Mouse (Mus musculus) neural tube, embryonic 14.5 days (tissue): ENCODE data around the gene Slc25a40. TPM values are rescaled to one million over a fixed set of nuclear protein-coding genes. Genes with fewer than 3 reads are reported as not detected.

ENCODE experiments used
- ATAC-seq: fragments of 200-750 bp; cut with Nextera tagmentation; 2 replicates; pipeline ENCODE4 v1.8.0; 2017; ENCODE audit warnings: low read depth, mild to moderate bottlenecking, moderate TSS enrichment, moderate library complexity
- H3K27ac ChIP-seq: fragments of 300-500 bp; sonication (generic); 2 replicates; pipeline ENCODE4 v1.5.1; 2014; ENCODE audit warnings: low read depth, mild to moderate bottlenecking, control low read depth, low read length, moderate library complexity, mixed read lengths
- H3K27me3 ChIP-seq: fragments of 300-500 bp; sonication (generic); 2 replicates; pipeline ENCODE4 v1.6.1; 2014; ENCODE audit warnings: low read length; ENCODE audit not compliant: control insufficient read depth, insufficient read depth
- H3K36me3 ChIP-seq: fragments of 300-500 bp; sonication (generic); 2 replicates; pipeline ENCODE4 v1.6.1; 2014; ENCODE audit warnings: low read length, mixed read lengths; ENCODE audit not compliant: control insufficient read depth, insufficient read depth
- H3K4me1 ChIP-seq: fragments of 300-500 bp; sonication (generic); 2 replicates; pipeline ENCODE4 v1.6.1; 2014; ENCODE audit warnings: low read length; ENCODE audit not compliant: control insufficient read depth, insufficient read depth
- H3K4me2 ChIP-seq: fragments of 300-500 bp; sonication (generic); 2 replicates; pipeline ENCODE4 v1.6.1; 2014; ENCODE audit warnings: mild to moderate bottlenecking, low read depth, low read length, control low read depth
- H3K4me3 ChIP-seq: fragments of 300-500 bp; sonication (generic); 2 replicates; pipeline ENCODE4 v1.5.1; 2014; ENCODE audit warnings: low read depth, low read length, control low read depth, mixed read lengths
- H3K9ac ChIP-seq: fragments of 300-500 bp; sonication (generic); replicated peaks from 2 replicates; pipeline ENCODE4 v1.6.1; 2014; ENCODE audit warnings: low read depth, mild to moderate bottlenecking, control low read depth, low read length, mixed read lengths
- H3K9me3 ChIP-seq: fragments of 300-500 bp; sonication (generic); 2 replicates; pipeline ENCODE4 v1.6.1; 2016; ENCODE audit warnings: low read length; ENCODE audit not compliant: control insufficient read depth
- WGBS: fragments of 180-500 bp; shearing (Covaris S2); extraction: QIAGEN DNeasy Blood & Tissue Kit; methylation state at CpG from one replicate; pipeline ENCODE4 v1.1.7; 2014; 5-methylcytosine and 5-hydroxymethylcytosine counted together
- polyA plus RNA-seq: library from polyadenylated mRNA; unstranded; fragments of >200 nt; fragmentation: Nextera tagmentation; extraction: Ambion mirVana; gene quantifications from 2 replicates; pipeline ENCODE4 v1.2.1, GENCODE M21; 2014

Gene Slc25a40
- polyA plus RNA-seq, 1 experiment from 2014 or later: 11.1 TPM

DNA sequence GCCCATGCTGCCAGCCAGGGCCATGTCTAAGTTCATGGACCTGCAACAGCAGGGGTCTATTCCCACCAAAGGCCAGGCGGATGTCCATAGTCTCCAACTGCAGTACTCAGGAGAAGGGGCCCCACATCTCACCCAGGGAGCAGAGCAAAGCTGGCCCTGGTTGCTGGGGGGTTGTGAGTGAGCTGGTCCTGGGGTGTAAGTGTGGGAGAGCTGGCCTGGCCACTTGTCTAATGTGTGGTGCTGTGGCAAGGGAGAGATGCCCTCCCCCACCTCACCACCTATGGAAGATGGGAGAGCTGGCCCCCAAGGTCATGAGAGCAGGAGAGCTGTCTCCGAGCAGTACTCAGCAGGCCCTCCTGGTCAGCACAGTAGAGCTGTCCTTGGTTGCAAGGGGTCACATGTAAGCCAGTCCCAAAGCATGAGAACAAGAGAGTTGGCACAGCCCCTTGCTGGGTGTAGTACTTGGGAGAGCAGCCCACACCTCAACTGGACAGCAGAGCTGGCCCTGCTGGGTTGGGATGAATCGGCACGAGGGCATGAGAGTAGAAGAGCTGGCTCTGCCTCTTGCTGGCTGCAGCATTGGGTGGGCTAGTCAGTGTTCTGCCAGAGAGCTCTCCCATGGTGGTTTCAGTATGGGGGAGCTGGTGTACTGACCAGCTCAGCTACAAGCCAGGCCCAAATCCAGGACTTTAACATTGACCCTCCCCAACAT is 65.5 kb downstream of the Slc25a40 start:
- Histone ChIP-seq H3K36me3 (0 out of 2 replicates have a peak, but pooled peaks cover 3% of the 10 kb centered on the region), H3K9me3 (no peaks in the 10 kb centered on the region), H3K4me2 (no peak overlapping the region), H3K27ac (no peak overlapping the region), H3K27me3 (no peaks in the 10 kb centered on the region), H3K4me3 (no peak overlapping the region), H3K9ac (no peak overlapping the region), H3K4me1 (no peaks in the 10 kb centered on the region)
- ATAC-seq: peak; percentile 68; the same call in 1 of the 2 replicates
- 37% methylated on average over 4 of the region's 4 CpGs for WGBS

DNA sequence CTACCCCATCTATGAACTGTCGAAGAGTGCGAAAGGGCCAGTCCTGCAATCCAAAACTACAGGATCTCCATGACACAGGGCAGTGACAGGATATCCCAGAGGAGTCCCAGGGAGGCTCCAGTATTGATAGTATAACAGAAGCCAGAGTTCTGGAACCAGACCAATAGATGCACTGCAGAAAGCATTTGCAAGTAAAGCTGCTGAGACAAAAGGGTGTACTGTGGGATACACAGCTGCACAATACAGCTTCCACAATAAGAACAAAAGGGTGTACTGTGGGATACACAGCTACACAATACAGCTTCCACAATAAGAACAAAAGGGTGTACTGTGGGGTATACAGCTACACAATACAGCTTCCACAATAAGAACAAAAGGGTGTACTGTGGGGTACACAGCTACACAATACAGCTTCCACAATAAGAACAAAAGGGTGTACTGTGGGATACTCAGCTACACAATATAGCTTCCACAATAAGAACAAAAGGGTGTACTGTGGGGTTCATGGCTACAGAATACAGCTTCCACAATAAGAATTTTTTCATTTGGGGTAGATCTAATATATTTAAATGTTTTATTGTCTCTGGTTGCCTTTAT is 66.1 kb downstream of the Slc25a40 start:
- no peak; the same call in 1 of the 2 replicates for ATAC-seq
- 41% methylated on average over 2 of the region's 2 CpGs for WGBS

DNA sequence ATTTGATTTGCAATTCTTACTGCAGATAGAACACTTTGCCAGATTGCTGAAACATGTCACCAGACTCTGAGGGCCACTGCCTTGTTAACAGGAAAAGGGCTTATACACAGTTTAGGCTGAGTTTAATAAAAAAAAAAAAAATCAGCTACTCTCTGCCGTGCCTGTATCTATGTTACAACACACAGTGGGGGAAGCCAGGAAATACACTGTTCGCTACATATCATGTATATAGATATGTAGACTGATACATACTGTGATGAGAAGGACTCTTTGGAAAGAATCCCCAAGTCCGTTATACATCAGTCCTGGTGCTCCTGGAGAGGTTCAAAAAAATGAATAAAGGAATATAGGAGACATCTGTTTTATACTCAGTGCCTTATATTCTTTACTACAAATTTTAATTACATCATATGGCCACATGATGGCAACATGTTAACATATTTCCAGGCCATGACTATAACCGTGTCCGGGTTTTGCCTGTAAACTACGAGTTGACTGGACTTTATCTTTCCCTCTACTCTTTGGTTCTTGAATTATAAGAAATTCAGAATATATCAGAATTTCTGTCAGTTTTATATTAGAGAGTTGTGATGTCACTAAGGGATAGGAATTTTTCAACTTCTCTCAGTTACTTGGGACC is 66.9 kb downstream of the Slc25a40 start:
- no peaks in the 10 kb centered on the region for H3K27me3 ChIP-seq
- H3K4me2 ChIP-seq: no peak overlapping the region
- no peak overlapping the region for H3K27ac ChIP-seq
- H3K9me3 ChIP-seq: no peaks in the 10 kb centered on the region
- peak; percentile 82 for ATAC-seq
- 0 out of 2 replicates have a peak, but pooled peaks cover 3% of the 10 kb centered on the region for H3K36me3 ChIP-seq
- no peak overlapping the region for H3K9ac ChIP-seq
- no peaks in the 10 kb centered on the region for H3K4me1 ChIP-seq
- no peak overlapping the region for H3K4me3 ChIP-seq
- WGBS: 41% methylated on average over 6 of the region's 6 CpGs

More for the DNA sequence above, 66.1 kb downstream of the Slc25a40 start:
- H3K36me3 ChIP-seq: 0 out of 2 replicates have a peak, but pooled peaks cover 3% of the 10 kb centered on the region
- H3K4me2 ChIP-seq: no peak overlapping the region
- H3K9me3 ChIP-seq: no peaks in the 10 kb centered on the region
- no peaks in the 10 kb centered on the region for H3K27me3 ChIP-seq
- H3K4me1 ChIP-seq: no peaks in the 10 kb centered on the region
- H3K9ac ChIP-seq: no peak overlapping the region
- H3K27ac ChIP-seq: no peak overlapping the region
- H3K4me3 ChIP-seq: no peak overlapping the region

DNA sequence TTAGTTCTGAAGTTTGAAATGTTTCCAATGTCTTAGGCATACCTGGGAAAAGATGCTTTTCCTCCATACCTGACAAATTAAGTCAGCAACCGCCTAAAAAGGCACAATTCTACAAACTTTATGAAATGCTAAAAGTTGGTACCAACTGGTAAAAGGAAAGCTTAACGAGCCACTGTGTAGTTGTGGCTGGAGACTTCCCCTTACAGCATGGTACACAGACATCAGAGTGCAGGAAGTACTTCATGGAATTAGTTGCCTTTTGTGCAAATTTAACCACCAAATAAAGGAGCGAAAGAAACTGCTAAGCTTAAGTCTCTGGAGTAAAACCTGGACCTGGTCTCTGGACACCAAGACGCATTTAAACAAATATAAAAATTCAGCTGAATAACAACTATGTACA is 69.1 kb downstream of the Slc25a40 start:
- Histone ChIP-seq H3K4me2 (no peak overlapping the region), H3K4me1 (no peaks in the 10 kb centered on the region), H3K9me3 (no peaks in the 10 kb centered on the region), H3K27me3 (no peaks in the 10 kb centered on the region), H3K4me3 (no peak overlapping the region), H3K27ac (no peak overlapping the region), H3K9ac (no peak overlapping the region), H3K36me3 (0 out of 2 replicates have a peak, but pooled peaks cover 3% of the 10 kb centered on the region)
- 80% methylated on average over 4 of the region's 4 CpGs for WGBS
- ATAC-seq: no peak

Other genes starting within 250 kb of the Slc25a40 start
- 59.9 and 60.1 TPM in 2 replicates for gene Adam22, start 54.7 kb upstream of the Slc25a40 start, polyA plus RNA-seq
- 9.5 and 13.1 TPM in 2 replicates for gene Dbf4, start 134 bp upstream of the Slc25a40 start, polyA plus RNA-seq
- 63.2 and 64.0 TPM in 2 replicates for gene Rundc3b, start 200.1 kb downstream of the Slc25a40 start, polyA plus RNA-seq
- gene Abcb1a, start 237.2 kb downstream of the Slc25a40 start, polyA plus RNA-seq: 1.3 and 2.5 TPM in 2 replicates